Mouse (Mus musculus) cerebellum, adult 11-12 months (tissue): ENCODE data around the gene Krt20.

Source experiments
- DNase-seq: peaks from one replicate; pipeline ENCODE4 v3.0.0; 2022

Krt20 gene

GRCm38 (mm10) chr11:99399956-99400549 is 37.9 kb downstream of the Krt20 start:
- no peak for DNase-seq

GRCm38 (mm10) chr11:99398832-99399231 is 39.1 kb downstream of the Krt20 start:
- no peak for DNase-seq

- no peak for DNase-seq
Observed at GRCm38 (mm10) chr11:99398084-99398483, 39.9 kb downstream of the Krt20 start.

- no peak for DNase-seq
Observed at GRCm38 (mm10) chr11:99396661-99397060, 41.3 kb downstream of the Krt20 start.

- no peak for DNase-seq
Observed at GRCm38 (mm10) chr11:99396034-99396433, 41.9 kb downstream of the Krt20 start.

GRCm38 (mm10) chr11:99392492-99392891 is 45.5 kb downstream of the Krt20 start:
- DNase-seq: no peak

GRCm38 (mm10) chr11:99391375-99391774 is 46.6 kb downstream of the Krt20 start:
- DNase-seq: no peak

GRCm38 (mm10) chr11:99390866-99391265 is 47.1 kb downstream of the Krt20 start:
- no peak for DNase-seq

GRCm38 (mm10) chr11:99389264-99389663 is 48.7 kb downstream of the Krt20 start, which contains the start of gene Krt10:
Gene Krt10 (minus strand): TSS chr11:99389364.
- DNase-seq: no peak

GRCm38 (mm10) chr11:99388661-99389060 is 49.3 kb downstream of the Krt20 start:
- no peak for DNase-seq

- peak; percentile 92 for DNase-seq
Observed at GRCm38 (mm10) chr11:99385813-99386721, 51.9 kb downstream of the Krt20 start.

GRCm38 (mm10) chr11:99379568-99379967 is 58.4 kb downstream of the Krt20 start:
- DNase-seq: peak; percentile 46
